Mouse (Mus musculus) cerebellum, adult 11-12 months (tissue): ENCODE measurements around the gene Sync.

ENCODE experiments used
- DNase-seq: peaks from one replicate; pipeline ENCODE4 v3.0.0; 2022

Gene Sync

DNA sequence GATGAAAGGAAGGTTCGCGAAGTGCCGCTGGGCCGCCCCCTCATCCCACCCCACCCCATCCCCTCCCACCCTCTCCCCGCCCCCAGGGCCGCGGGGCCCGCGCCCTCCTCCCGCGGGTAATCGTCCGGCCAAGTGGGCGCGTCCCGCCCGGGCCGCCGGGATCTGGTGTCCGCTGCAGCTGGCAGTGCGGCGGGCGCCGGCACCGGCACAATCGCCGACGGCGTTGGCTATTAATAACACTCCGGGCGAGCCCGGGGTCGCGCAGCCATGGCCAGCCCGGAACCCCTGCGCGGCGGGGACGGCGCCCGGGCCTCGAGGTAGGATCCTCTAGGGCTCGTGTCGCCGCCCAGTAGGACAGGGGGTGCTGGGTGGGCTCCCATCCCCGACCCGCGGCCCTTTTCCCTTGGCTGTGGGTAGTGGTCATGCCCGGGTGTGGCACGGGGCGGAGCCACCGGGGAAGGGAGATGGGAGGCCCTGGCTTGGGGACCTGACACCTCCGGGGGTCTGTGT, at the start of gene Sync:
TSS of gene Sync (plus strand) at position 146 of the 510 bp plus-strand sequence.
- no peak for DNase-seq

DNA sequence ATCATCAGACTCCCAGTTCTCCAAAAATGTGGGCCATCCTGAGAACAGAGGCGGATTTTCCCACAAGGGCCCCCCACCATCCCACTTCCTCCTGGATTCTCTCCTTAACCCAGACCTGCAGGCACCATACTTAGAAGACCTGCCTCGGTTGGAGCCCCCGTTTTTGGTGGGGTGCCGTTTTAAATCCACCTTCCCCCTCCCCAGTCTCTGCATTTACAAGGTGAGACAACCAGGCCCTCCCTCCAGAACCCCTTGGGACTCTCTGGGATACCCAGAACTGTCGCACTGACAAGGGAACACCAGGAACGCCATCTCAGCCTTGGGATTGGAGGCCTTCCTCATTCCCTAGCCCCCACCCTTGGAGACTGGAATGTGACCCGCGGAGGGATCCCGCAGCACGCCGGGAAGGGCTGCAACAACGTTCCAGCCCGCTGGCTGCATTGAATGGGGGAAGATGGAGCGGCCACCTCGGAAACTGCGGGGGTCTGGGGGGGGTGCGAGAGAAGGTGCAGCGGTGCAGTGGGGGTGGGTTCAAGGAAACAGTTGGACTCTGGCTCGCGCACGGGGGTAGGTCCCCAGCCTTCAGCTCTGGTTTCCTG, 49.5 kb upstream of the Sync start:
- peak; percentile 57 for DNase-seq

DNA sequence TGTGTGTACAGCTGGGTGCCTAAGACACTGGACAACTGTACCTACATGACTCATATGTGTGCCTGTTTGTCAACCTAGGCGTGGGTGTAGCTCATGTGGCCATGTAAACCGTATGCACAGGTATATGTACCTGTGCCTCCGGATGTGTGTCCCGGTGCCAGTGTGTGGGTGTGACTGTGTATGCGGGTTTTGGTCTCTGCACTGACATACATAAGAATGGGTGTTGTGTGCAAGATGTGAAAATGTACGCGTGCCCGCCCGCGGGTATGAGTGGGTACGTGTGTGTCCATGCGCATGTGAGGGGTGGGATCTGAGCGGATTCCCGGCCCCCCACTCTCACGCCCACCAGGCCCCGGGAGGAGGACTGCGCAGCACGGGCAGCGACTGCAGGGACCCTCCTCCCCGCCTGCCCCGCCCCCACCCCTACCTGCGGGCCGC, 48.8 kb upstream of the Sync start:
- peak; percentile 66 for DNase-seq

DNA sequence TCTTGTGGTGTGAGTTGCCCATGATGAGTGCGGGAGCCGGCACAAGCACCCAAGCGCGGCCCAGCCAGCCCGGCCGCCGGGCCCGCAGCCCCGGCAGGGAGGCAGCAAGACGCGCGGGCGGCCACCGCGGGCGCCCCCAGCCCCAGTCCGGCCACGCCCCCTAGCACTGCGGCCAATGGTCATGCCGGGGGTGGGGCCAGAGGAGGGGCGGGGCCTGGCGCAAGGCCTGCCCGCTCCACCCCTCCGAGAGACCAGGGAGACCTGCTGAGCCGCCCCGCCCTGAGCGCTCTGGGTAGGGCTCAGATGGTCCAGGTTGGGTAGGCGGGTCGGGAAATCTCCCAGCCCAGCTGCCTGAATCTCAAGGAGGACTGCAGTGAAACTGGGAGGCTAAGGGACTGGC, 48.3 kb upstream of the Sync start:
- peak; percentile 86 for DNase-seq

DNA sequence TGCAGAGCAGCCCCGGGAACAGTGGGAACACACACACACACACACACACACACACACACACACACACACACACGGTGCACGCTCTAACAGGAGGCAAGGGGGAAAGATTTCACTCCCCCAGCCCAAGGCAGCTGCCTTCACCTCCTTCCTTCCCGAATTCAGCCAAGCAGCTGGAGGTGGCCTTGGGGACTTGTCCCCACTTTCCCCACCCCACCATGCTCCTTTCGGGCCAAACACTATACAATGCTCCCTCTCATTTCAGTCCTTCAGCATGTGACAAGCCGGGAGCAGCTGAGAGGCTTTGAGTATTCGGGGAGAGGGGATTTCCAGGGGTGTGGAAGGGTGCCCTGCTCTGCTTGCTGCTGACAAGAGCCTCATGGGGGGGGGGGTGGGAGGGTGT, 45.5 kb upstream of the Sync start:
- DNase-seq = no peak

DNA sequence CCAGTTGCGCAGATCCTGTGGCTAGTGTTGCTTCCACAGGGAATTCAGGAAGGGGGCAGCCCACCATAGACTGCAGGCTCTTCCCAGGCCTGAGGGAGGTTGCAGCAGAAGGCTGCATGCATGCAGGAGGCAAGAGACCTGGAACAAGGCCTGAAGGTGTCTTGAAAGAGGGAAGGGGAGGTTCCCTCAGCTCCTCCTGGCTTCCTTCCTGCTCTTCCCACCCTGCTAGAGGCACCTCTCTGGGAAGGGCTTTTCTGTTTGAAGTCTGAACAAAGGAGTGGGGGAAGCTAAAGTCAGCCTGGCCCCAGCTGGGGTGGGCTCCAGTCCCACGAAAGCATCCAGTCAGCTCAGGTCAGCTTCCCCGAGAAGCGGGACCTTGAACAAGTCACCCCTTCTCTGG, 45.1 kb upstream of the Sync start:
- no peak for DNase-seq

DNA sequence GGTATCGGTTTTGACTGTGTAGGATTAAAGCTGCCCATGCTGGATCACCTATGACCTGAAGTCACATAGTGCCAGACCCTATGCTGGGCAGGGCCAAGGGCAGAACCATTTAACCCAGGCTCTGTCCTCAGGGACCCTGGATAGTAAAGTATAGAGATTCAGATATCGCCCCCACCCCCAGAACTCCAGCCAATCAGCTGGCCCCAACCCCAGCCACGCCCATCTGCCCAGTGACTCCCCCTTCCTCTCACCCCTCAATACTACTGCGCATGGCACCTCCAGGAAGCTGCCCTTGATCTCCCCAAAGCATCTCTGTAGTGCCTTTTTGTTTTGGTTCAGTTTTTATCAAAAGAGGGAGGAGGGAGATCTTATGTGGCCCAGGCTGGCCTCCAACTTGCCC, 44.7 kb upstream of the Sync start:
- no peak for DNase-seq

DNA sequence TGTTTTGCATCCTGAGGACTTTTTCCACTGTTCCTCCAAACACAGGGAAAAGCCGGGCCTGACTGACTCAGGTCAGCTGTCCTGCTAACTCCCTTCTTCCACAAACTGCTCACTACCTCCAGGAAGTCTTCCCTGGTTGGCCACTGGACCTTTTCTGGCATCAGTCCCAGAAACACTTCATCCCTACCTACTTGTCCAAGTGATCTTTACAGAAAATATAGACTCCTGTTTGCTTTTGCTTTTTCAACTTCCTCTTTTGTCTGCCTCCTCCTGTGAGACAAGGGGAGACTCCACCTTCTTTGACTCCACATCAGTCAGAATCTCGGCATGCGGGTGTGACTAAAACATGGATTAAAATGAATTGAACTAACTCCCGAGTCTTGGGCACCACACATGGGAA, 42.6 kb upstream of the Sync start:
- DNase-seq = no peak

DNA sequence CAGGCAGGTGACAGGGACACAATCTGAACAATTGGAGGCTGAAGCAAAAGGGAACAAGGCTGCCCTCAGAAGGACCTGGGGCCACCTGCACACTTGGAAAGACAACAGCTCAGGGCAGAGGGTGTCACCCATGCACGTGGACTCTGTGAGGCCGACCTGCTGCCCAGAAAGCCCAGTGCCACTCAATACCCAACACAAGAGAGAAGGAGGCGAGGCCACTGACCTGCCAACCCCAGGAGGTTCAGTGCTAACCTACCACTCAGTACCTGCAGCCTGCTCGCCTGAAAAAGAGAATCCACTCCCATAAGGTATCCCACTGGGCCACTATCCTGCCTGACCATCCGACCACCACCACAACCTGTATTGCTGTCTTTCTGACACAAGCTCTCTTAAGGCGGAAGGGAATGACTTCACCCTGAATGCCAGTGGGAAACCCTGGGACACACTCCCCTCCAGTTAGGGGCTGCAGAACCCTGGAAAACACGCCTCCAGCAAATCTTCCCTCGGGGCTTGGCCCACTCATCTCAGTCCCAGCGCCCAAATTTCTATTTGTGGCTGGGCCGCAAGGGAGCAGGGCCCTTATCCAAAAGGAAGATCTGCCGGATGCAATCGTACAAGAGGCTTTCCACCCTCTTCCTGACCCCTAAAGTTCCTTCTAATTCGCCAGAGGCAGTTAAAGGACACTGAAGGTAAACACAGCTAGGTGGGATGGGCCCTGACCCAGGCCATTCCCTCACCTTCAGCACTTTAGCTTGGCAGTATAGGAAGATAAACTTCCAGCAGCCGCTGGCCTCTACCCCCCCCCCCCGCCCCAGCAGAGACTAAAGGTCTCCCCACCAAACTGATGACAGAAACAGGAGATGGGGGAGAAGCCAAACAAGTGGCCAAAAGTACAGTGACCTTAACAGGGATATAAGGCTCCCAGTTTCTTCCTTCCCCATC, 40.8 kb upstream of the Sync start:
- DNase-seq = no peak

DNA sequence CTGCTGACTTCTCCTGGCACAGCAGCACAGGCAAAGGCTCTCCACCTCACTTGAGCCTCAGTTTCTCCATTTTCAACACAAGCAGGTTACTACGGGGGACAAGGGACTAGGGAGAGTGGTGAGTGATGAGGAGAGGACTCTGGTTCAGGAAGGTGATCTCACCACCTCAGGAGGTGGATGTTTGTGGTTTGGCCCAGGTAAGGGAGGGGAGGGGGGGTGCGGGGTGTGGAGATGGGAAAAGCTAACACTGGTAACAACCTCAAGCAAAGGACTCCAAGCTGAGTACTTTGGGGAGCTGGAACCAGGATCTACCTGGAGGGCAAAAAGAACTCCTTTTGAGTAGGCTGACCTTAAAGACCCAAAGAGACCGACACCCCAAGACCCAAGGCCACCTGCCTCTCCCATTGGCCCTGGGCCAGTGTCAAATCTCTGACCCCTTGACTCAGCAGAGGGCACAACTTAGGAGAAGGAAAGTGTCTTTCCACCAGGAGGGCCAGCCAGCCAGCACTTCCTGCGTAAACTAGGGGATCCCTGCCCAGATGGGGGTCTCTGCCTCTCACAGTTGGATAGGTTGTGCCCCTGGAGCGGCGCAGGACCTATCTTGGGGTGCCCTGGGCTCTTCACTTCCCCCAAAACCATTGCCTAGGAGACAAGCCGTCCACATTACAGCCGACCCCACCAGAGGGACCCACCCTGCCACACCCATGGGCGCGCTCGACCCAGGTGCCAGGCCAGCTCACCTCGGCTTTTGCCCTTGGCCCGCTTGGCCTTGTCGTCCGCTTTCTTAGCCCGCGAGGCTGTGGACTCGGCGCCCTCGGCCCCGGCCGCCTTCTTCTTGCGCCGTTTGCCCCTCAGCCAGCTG, 39.8 kb upstream of the Sync start:
- peak; percentile 47 for DNase-seq

DNA sequence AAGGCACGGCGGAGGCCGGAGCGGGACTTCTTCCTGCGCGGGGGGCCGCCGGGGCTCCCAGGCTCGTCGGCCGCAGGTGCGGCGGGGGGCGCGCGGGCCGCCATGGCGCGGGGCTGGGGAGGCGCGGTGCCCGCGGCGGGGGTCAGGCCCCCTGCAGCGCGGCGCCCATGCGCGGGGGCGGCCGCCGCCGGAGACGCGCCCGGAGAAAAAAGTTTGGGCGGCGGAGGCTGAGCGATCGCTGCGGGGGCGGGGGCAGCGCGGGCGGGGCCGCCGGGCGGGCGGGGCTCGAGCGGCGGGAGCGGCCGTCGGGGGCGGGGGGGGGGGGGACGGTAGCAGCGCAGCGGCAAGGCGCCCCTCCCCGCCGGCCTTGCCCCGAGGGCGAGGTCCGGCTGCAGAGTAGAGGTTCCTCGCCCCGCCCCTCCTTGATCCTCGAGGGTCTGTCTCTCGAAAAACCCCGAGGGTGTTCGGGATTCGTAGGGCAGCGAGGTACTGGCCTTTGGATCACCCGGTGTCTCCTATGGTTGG, 39.1 kb upstream of the Sync start:
- peak; percentile 39 for DNase-seq

DNA sequence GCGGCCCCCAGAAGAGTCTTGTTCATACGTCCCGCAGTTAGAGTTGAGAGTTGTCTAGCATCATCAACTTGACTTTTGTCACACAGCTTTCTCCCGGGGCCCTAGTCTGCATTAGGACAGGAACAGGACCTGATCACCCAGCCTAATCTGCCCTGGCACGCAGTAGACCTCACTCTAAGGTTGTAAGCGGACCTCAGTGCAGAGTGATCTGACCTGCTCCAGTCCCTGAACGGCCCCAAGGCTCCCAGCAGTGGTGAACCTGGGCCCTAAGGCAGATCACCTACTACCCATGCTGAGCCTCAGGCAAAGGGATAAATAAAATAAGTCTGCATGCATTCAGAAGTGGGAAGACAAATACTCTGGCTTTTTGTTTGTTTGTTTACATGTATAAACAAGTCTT, 38.1 kb upstream of the Sync start:
- DNase-seq = no peak

DNA sequence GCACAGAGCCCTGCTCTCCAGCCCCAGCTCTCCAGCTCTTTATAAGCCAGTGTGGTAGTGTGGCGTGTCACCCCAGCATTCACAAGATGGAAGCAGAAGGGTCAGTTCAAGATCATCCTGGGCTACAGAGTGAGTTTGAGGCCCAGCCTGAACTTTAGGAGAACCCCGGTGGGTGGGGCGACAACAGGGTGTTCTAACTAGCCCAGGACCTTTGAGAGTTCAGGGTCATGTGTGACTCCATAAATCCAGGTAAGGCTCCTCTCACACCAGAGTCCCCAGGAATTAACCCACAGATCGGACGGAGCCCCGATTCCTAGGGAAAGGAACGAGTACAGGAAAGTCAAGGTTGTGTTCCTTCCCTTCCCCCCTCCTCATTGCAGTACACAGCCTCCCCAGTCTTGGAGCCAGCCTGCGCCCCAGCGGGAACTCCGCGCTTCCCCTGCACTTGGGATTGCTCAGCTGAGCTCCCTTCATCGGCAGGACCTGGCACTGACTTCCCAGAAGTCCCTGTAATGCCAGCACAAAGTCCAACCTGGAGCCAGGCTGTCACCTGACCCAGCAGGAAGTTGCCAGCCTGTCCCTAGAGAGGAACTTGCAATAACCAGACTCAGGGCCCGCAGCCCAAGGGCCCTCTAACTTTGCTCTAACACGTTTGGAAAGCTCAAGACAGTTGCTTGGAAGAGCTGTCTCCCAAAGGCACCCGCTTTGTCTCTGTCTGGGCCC, 36.5 kb upstream of the Sync start:
- peak; percentile 72 for DNase-seq

DNA sequence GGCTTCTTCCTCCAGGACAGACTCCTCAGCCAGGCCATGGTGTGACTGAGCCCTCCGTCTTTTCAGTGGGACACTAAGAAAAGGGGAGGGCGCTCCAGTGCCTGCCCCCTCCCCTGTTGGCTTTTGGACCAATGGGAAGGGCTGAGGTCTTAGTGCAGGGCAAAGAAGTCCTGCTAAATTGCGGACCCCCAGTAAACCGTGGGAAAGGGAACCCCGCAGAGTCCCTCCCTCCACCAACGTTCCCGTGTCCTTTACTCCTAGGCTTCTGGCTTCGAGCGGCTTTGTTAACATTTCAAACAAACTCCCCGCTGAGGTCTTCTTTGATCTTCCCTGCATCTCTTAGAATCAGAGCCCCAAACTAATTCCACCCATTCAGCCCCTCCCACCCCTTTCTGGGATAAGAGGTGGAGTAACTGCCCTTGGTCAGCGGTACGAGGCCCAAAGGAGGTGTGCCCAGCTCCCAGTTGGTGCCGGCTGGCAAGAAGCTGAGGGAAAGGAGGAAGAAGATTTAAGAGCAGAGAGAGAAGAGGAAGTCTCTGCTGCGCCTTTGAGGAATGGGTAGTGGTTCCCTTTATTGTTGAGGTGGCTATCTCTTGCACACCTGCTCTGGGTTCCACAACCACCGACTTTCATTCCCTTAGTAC, 35.8 kb upstream of the Sync start:
- no peak for DNase-seq

DNA sequence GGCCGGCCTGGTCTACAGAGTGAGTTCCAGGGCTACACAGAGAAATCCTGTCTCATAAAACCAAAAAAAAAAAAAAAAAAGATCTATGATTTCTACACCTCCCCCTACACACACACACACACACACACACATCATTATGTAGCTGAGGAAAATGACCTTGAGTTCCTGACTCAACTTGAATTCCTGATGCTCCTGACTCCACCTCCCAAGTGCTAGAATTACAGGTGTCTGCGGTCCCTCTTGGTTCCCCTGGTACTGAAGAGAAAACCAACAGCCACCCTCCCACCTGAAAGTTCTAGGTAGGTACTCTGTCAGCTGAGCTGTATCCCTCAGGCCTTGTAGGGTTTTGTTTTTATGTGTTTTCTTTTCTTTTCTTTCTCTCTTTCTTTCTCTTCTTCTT, 34.9 kb upstream of the Sync start:
- no peak for DNase-seq

DNA sequence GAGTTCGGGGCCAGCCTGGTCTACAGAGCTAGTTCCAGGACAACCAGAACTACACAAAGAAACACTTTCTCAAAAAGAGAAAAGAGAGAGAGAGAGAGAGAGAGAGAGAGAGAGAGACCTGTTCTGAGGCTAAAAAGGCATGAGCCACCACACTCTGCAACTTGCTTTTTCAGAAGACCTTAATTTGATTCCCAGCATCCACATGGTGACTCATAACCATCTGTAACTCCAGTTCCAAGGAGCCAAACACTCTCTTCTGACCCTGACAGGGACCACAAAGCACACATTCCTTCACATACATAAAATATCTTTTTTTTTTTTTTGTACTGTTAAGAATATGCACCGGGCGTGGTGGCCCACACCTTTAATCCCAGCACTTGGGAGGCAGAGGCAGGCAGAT, 32.8 kb upstream of the Sync start:
- DNase-seq = no peak

DNA sequence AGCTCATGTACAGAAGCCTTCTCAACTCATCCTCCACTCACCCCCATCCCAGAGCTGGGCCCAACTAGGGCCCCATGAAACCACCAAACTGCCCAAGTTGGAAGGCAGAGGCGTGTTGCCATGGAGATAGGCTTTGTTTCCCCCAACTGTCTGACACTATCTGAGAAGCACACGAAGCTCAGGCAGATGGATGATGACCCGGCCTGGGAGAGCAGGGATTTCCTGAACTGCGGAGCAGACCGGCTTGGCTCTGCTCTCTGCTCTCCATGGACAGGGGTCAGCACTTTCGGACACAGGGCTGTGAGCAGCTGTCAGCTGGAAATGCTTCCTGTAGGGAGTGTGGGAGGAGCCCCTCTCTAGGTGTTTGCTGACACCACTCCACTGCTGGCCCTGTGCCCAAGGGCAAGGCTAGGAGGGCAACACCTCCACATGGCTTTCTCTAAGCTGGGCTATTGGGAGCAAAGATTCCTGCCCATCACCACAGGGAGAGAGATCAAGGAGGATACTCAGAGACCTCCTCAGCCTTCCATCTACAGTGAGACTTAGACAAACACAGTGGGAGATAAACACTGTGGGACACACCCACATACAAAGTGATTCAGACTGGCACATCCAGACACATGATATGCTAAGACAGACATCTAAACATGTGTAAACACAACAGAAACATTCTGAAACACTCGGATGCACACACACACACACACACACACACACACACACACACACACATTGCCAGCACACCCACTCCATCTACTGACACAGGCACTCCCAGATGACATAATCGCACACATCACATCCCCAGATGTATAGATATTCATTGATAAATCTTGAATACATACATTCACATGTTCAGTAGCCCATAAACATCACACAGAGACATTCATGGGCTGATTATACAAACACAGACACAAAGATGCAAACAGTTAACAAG, 30.7 kb upstream of the Sync start:
- DNase-seq = no peak

DNA sequence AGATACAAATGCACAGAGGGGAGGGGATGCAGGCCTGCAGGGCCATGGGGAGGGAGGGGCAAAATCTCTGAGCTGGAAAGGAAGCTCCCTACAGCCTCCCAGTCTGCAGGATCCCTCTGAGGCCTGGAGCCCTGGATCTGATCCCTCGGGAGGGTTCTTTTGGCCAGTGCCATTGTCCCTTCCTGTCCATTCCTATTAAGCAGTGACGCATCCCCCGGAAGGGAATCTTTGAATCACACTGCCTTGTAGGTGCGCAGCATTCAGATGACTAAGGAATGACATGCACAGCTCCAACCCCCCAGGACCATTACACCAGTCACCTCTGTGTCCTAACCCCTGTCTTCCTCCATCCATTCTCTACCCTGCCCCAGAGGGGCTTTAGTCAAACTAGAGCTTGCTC, 28.3 kb upstream of the Sync start:
- DNase-seq = no peak

DNA sequence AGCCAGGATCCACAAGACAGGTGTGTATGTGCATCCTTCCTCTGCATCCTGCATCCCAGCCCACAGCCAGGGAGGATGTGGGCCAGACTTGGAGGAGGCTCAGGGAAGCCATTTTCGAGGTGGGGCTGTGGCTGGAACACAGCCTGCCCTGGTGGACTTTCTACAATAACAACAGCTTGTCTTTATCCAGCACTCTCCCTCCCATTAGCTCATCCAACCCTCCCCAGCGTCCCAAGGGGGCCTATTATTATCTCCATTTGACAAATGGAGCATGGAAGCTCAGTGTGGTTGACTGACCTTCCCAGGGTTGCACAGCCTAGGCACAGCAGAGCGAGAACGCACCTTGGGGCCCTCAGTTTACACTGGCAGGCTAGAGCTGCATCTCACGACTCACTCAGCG, 26.7 kb upstream of the Sync start:
- no peak for DNase-seq

DNA sequence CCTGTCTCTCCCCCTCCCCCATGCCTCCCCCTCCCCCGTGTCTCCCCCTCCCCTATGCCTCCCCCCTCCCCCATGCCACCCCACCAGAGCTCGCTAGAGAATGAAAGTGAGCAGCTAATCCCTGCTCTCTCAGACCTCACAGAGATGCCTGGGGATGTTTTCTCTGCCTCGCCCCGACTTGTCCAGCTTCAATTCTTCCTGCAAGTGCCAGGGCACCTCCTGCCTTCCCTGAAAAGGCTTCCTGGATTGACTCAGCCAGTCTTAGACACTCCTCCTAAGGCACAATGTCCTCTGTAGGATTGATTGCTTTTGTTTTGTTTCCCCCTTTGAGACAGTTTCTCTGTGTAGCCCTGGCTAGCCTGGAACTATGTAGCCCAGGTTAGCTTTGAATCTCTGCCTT, 26.2 kb upstream of the Sync start, which contains the start of gene C77080:
TSS of gene C77080 (minus strand) at position 209 of the 400 bp plus-strand sequence.
- no peak for DNase-seq
